Mouse (Mus musculus) stomach, postnatal 0 days (tissue): Measurements from ENCODE around the gene Bloc1s1.

ENCODE experiments used
- CTCF ChIP-seq: IDR thresholded peaks from 2 replicates; pipeline ENCODE4 v1.5.1; 2016; ENCODE audit warnings: antibody characterized with exemption, low read depth, mild to moderate bottlenecking, moderate library complexity
- EP300 ChIP-seq: optimal IDR thresholded peaks from 2 replicates; pipeline ENCODE3; 2016; ENCODE audit warnings: antibody characterized with exemption

GRCm38 (mm10) chr10:128937756-128938390, 14.0 kb upstream of the Bloc1s1 start:
- TF ChIP-seq CTCF (no peak), EP300 (no peak)
